Mouse (Mus musculus): ENCODE data around the gene Bcor. TPM values are rescaled to one million over a fixed set of nuclear protein-coding genes. Genes with fewer than 3 reads are reported as not detected.
A peak's percentile ranks its signal among the peaks of the same experiment; 100 is the strongest.

Gene Bcor
- polyA plus RNA-seq, 1 experiment from 2014 or later = 20.3 TPM

DNA sequence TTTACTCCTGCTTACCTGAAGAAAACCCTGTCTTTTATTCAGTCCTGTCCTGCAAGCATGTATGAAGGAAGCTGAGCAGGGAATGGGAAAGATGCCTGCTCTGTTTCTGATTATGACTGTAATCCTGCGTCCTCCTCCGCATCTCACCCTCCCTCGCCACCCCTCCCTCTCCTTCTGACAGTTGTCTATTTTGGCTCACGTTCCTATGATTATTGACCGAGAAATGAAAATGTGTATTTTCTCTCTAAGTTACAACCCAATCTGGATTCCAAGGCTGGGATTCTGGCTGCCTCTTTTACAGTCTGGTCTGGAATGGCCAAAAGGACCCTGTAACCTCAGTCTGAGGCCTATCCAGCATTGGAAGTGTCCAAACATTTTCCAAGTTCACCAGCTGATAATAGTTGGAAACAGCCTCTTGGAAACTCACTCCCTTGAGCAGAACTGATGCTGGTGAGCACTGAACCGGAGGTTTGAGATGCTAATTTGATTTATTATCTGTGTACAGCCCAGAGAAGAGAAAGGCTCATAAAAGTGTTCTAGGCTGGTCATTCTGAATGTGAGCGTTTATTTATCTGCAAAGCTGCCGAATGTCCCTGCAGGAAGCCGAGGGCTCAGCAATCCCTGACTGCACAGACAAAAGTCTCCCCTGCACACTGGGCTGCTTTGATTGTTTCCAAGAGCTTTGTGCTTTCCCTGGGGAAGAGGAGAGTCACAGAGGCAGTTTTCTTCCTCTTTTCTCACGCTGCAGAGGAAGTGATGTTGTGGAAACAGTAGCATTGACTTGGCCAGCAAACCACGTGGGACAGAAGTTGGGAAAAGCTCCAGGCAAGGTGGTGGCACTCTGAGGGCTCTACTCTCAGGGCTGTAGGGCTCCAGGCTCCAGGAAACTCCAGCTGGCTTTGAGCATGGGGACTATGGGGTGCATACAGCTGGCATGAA, 4.7 kb upstream of the Bcor start:
- Histone ChIP-seq H3K36me3 (ENCODE audit: control insufficient read depth, insufficient read depth, low read length) (no peaks in the 10 kb centered on the region), H3K9ac (ENCODE audit: low read length) (no peak overlapping the region), H3K4me2 (ENCODE audit: low read length) (no peak overlapping the region), H3K9me3 (ENCODE audit: control insufficient read depth, low read length) (no peaks in the 10 kb centered on the region), H3K27me3 (replicated peaks; ENCODE audit: control insufficient read depth, insufficient read depth, low read length) (no peaks in the 10 kb centered on the region), H3K27ac (ENCODE audit: low read depth) (no peak overlapping the region; the same call in 1 of the 2 replicates), H3K4me1 (replicated peaks; ENCODE audit: control insufficient read depth, insufficient read depth, low read length) (no peaks in the 10 kb centered on the region; the same call in 1 of the 2 replicates), H3K4me3 (ENCODE audit: low read depth, low read length) (no peak overlapping the region)
- no peak for DNase-seq (ENCODE audit: low spot score)
- no peak for ATAC-seq (replicated peaks; ENCODE audit: low FRiP score, low TSS enrichment, low read depth)
- 36% methylated on average over 11 of the region's 11 CpGs for WGBS

- DNase-seq (ENCODE audit: low spot score) (no peak), ATAC-seq (replicated peaks; ENCODE audit: low FRiP score, low TSS enrichment, low read depth) (peak; percentile 16; the same call in 1 of the 2 replicates)
- 2% methylated on average over 6 of the region's 19 CpGs for WGBS
- Histone ChIP-seq H3K4me3 (ENCODE audit: low read depth, low read length) (peak overlapping the region; percentile 45), H3K4me2 (ENCODE audit: low read length) (peak overlapping the region; percentile 51), H3K9me3 (ENCODE audit: control insufficient read depth, low read length) (no peaks in the 10 kb centered on the region), H3K27me3 (replicated peaks; ENCODE audit: control insufficient read depth, insufficient read depth, low read length) (peaks cover 42% of the 10 kb centered on the region), H3K9ac (ENCODE audit: low read length) (peak overlapping the region; percentile 69), H3K4me1 (replicated peaks; ENCODE audit: control insufficient read depth, insufficient read depth, low read length) (peaks cover 5% of the 10 kb centered on the region), H3K27ac (ENCODE audit: low read depth) (peak overlapping the region; percentile 90), H3K36me3 (ENCODE audit: control insufficient read depth, insufficient read depth, low read length) (no peaks in the 10 kb centered on the region)
These were observed 647 bp downstream of the Bcor start for GRCm38 (mm10) chrX:12159534-12159881.

DNA sequence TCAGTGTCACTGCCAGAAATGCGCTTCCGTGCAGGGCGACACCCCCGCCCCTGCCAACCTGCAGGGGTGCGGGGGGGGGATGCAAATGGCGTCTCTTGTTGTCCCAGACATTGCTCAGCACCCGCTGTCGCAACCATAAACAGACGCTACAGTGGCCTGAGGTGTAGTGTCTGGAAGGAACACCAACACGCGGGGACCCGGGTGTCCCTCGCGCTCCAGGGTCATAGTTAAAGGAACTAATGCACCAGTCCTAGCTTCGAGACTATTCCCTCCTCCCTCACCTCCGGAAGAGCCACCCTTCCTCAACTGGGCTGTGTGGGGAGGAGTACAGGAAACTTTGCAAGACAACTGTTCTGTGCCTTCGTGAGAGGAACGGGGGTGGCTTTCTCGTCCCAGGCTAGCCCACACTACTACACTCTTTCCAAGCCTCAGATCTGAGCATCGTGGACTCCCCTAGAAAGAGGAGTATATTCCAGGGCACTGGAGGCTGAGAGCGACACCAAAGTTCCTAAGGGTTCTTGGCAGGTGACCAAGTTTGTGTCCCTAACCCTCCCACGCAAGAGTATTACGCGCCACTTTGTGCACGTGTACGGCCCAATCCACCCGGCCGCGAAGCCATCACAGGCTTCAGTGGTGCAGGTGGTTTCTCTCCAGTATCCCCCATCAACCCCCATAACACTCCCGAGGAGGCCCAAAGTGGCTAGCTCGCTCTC, 1.2 kb downstream of the Bcor start:
- H3K4me3 ChIP-seq (ENCODE audit: low read depth, low read length) = peak overlapping the region; percentile 45
- WGBS = 8% methylated on average over 27 of the region's 31 CpGs
- H3K4me2 ChIP-seq (ENCODE audit: low read length) = peak overlapping the region; percentile 51
- DNase-seq (ENCODE audit: low spot score) = no peak
- no peaks in the 10 kb centered on the region for H3K9me3 ChIP-seq (ENCODE audit: control insufficient read depth, low read length)
- H3K9ac ChIP-seq (ENCODE audit: low read length) = peak overlapping the region; percentile 69
- peaks cover 42% of the 10 kb centered on the region for H3K27me3 ChIP-seq (replicated peaks; ENCODE audit: control insufficient read depth, insufficient read depth, low read length)
- H3K27ac ChIP-seq (ENCODE audit: low read depth) = peak overlapping the region; percentile 90
- no peaks in the 10 kb centered on the region for H3K36me3 ChIP-seq (ENCODE audit: control insufficient read depth, insufficient read depth, low read length)
- H3K4me1 ChIP-seq (replicated peaks; ENCODE audit: control insufficient read depth, insufficient read depth, low read length) = peaks cover 5% of the 10 kb centered on the region
- ATAC-seq (replicated peaks; ENCODE audit: low FRiP score, low TSS enrichment, low read depth) = peak; percentile 28; the same call in 1 of the 2 replicates

- peak overlapping the region; percentile 21 for H3K9ac ChIP-seq (ENCODE audit: low read length)
- DNase-seq (ENCODE audit: low spot score) = peak; percentile 77
- peak overlapping the region; percentile 90 for H3K27ac ChIP-seq (ENCODE audit: low read depth)
- peaks cover 5% of the 10 kb centered on the region for H3K4me1 ChIP-seq (replicated peaks; ENCODE audit: control insufficient read depth, insufficient read depth, low read length)
- no peaks in the 10 kb centered on the region for H3K36me3 ChIP-seq (ENCODE audit: control insufficient read depth, insufficient read depth, low read length)
- peaks cover 42% of the 10 kb centered on the region for H3K27me3 ChIP-seq (replicated peaks; ENCODE audit: control insufficient read depth, insufficient read depth, low read length)
- H3K4me3 ChIP-seq (ENCODE audit: low read depth, low read length) = peak overlapping the region; percentile 45
- H3K9me3 ChIP-seq (ENCODE audit: control insufficient read depth, low read length) = no peaks in the 10 kb centered on the region
- WGBS = 3% methylated on average over 41 of the region's 44 CpGs
- peak overlapping the region; percentile 51 for H3K4me2 ChIP-seq (ENCODE audit: low read length)
- ATAC-seq (replicated peaks; ENCODE audit: low FRiP score, low TSS enrichment, low read depth) = peak; percentile 63
These were observed 1.8 kb downstream of the Bcor start for GRCm38 (mm10) chrX:12158244-12158820.

GRCm38 (mm10) chrX:12157331-12157930, 2.7 kb downstream of the Bcor start:
- H3K4me2 ChIP-seq (ENCODE audit: low read length) = peak overlapping the region; percentile 51
- peaks cover 6% of the 10 kb centered on the region for H3K4me1 ChIP-seq (replicated peaks; ENCODE audit: control insufficient read depth, insufficient read depth, low read length)
- peak overlapping the region; percentile 90; the same call in 1 of the 2 replicates for H3K27ac ChIP-seq (ENCODE audit: low read depth)
- DNase-seq (ENCODE audit: low spot score) (no peak), ATAC-seq (replicated peaks; ENCODE audit: low FRiP score, low TSS enrichment, low read depth) (no peak)
- H3K36me3 ChIP-seq (ENCODE audit: control insufficient read depth, insufficient read depth, low read length) = no peaks in the 10 kb centered on the region
- WGBS = 6% methylated on average over 25 of the region's 25 CpGs
- H3K9ac ChIP-seq (ENCODE audit: low read length) = 0 out of 2 replicates have a peak overlapping the region, but pooled peaks have one; percentile 5
- H3K4me3 ChIP-seq (ENCODE audit: low read depth, low read length) = 0 out of 2 replicates have a peak overlapping the region, but pooled peaks have one; percentile 45
- H3K27me3 ChIP-seq (replicated peaks; ENCODE audit: control insufficient read depth, insufficient read depth, low read length) = peaks cover 42% of the 10 kb centered on the region
- no peaks in the 10 kb centered on the region for H3K9me3 ChIP-seq (ENCODE audit: control insufficient read depth, low read length)

DNA sequence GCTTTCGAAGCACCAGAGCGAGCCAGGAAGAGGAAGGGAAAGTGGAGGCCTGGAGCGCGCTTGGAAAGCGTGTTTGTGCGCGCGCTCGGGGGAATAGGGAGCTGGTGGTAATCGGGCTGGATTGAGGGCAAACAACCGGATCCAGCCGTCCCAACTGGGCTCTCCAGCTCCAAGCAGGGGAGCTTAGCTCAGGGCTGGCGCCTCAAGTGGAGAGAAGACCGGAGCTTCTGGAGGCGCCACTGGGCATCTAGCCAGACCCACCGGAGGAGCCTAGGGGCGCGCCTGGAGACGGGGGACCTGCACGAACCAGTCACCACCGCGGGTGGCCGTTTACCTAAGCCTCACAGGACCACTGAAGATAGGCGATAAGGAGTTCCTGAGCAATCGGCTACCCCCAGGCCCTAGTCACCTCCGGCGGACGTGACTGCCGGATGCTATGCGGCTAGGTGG, 4.3 kb downstream of the Bcor start:
- Histone ChIP-seq H3K27me3 (replicated peaks; ENCODE audit: control insufficient read depth, insufficient read depth, low read length) (peaks cover 48% of the 10 kb centered on the region), H3K9ac (ENCODE audit: low read length) (no peak overlapping the region), H3K36me3 (ENCODE audit: control insufficient read depth, insufficient read depth, low read length) (no peaks in the 10 kb centered on the region), H3K9me3 (ENCODE audit: control insufficient read depth, low read length) (no peaks in the 10 kb centered on the region), H3K4me3 (ENCODE audit: low read depth, low read length) (peak overlapping the region; percentile 16), H3K27ac (ENCODE audit: low read depth) (no peak overlapping the region), H3K4me1 (replicated peaks; ENCODE audit: control insufficient read depth, insufficient read depth, low read length) (peaks cover 13% of the 10 kb centered on the region), H3K4me2 (ENCODE audit: low read length) (peak overlapping the region; percentile 42)
- WGBS = 10% methylated on average over 29 of the region's 30 CpGs
- DNase-seq (ENCODE audit: low spot score) (no peak), ATAC-seq (replicated peaks; ENCODE audit: low FRiP score, low TSS enrichment, low read depth) (no peak)

DNA sequence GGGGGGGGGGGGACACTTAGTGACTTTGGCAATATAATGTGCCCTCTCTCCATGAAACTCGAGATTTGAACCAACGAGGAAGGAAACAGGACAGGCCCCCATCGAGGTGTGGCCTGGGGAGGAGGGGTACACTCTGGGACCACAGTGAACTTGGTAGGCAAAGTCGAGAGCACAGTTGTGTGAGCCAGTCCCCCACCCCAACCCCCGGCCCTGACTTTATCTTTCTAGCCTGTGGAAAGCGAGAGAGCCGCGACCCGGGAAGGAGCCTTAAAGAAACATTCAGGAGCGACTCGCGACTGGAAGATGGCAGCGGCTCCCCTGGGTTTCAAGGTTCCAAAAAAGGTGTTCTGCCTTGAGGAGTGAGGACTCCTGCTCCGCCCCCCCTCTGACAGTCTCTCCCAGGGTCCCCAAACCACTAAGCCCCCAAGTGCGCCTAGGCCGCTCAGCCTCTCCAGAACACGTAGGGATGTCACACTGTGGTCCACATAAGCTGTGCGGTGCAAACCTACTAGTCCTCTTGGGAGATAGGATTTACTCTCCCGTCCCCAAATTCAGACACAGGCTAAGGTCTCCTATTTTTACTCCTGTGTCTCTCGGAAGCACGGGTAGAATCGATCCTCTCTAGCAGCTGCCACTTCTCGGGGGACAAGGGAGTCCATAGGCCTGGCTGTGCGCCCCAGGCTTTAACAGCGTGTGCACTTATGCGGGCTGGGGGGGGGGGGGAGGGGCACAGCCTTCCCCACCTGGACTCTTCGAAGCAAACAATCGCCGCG, 4.9 kb downstream of the Bcor start:
- H3K4me1 ChIP-seq (replicated peaks; ENCODE audit: control insufficient read depth, insufficient read depth, low read length) = peaks cover 18% of the 10 kb centered on the region
- peaks cover 52% of the 10 kb centered on the region for H3K27me3 ChIP-seq (replicated peaks; ENCODE audit: control insufficient read depth, insufficient read depth, low read length)
- peak overlapping the region; percentile 42 for H3K4me2 ChIP-seq (ENCODE audit: low read length)
- H3K9me3 ChIP-seq (ENCODE audit: control insufficient read depth, low read length) = no peaks in the 10 kb centered on the region
- ATAC-seq (replicated peaks; ENCODE audit: low FRiP score, low TSS enrichment, low read depth) = no peak
- DNase-seq (ENCODE audit: low spot score) = no peak
- peak overlapping the region; percentile 16 for H3K4me3 ChIP-seq (ENCODE audit: low read depth, low read length)
- no peak overlapping the region for H3K27ac ChIP-seq (ENCODE audit: low read depth)
- 17% methylated on average over 30 of the region's 30 CpGs for WGBS
- no peaks in the 10 kb centered on the region for H3K36me3 ChIP-seq (ENCODE audit: control insufficient read depth, insufficient read depth, low read length)
- H3K9ac ChIP-seq (ENCODE audit: low read length) = no peak overlapping the region
